Mouse (Mus musculus): ENCODE measurements around the gene Zfp276.
A peak's percentile ranks its signal among the peaks of the same experiment; 100 is the strongest.
"Not testable (repeated sequence)": the region's sequence is repeated elsewhere in the genome, so short reads cannot be mapped to it uniquely, and the experiment has no call there.

The Zfp276 gene

GRCm38 (mm10) chr8:123254099-123254885 is at the start of gene Zfp276, which contains the start of gene Vps9d1:
Gene Zfp276, plus strand, starts transcription at chr8:123254195.
Gene Vps9d1, minus strand, starts transcription at chr8:123254348.
- DNase-seq (ENCODE audit: low read depth): peak; percentile 91

GRCm38 (mm10) chr8:123211876-123212275 is 42.1 kb upstream of the Zfp276 start:
- DNase-seq (ENCODE audit: low read depth): no peak

GRCm38 (mm10) chr8:123212321-123213117 is 41.5 kb upstream of the Zfp276 start, which contains the start of the genes Chmp1a and Spata33:
Gene Chmp1a, minus strand, starts transcription at chr8:123212763.
Gene Spata33, plus strand, starts transcription at chr8:123212832.
- DNase-seq (ENCODE audit: low read depth): peak; percentile 98

GRCm38 (mm10) chr8:123213118-123213772 is 40.8 kb upstream of the Zfp276 start:
- no peak for DNase-seq (ENCODE audit: low read depth)

GRCm38 (mm10) chr8:123215430-123215829 is 38.6 kb upstream of the Zfp276 start:
- DNase-seq (ENCODE audit: low read depth): no peak

GRCm38 (mm10) chr8:123220917-123221316 is 33.1 kb upstream of the Zfp276 start:
- peak; percentile 91 for DNase-seq (ENCODE audit: low read depth)

- DNase-seq (ENCODE audit: low read depth): peak; percentile 95
These were observed 29.4 kb upstream of the Zfp276 start, which contains the start of gene Cdk10 for GRCm38 (mm10) chr8:123224278-123225266. Gene Cdk10, plus strand, starts transcription at chr8:123224842.

- no peak for DNase-seq (ENCODE audit: low read depth)
These were observed 25.6 kb upstream of the Zfp276 start for GRCm38 (mm10) chr8:123228416-123228815.

GRCm38 (mm10) chr8:123230326-123230725 is 23.7 kb upstream of the Zfp276 start:
- DNase-seq (ENCODE audit: low read depth): not testable (repeated sequence)

GRCm38 (mm10) chr8:123231742-123232141 is 22.3 kb upstream of the Zfp276 start:
- peak; percentile 38 for DNase-seq (ENCODE audit: low read depth)

GRCm38 (mm10) chr8:123232553-123232952 is 21.4 kb upstream of the Zfp276 start:
- no peak for DNase-seq (ENCODE audit: low read depth)

GRCm38 (mm10) chr8:123233300-123233699 is 20.7 kb upstream of the Zfp276 start:
- no peak for DNase-seq (ENCODE audit: low read depth)

- DNase-seq (ENCODE audit: low read depth): no peak
These were observed 20.2 kb upstream of the Zfp276 start for GRCm38 (mm10) chr8:123233760-123234159.

- DNase-seq (ENCODE audit: low read depth): peak; percentile 30
These were observed 19.0 kb upstream of the Zfp276 start for GRCm38 (mm10) chr8:123234918-123235519.

- peak; percentile 88 for DNase-seq (ENCODE audit: low read depth)
These were observed 18.2 kb upstream of the Zfp276 start, which contains the start of gene Spata2l for GRCm38 (mm10) chr8:123235520-123236497. Gene Spata2l, minus strand, starts transcription at chr8:123236233.

GRCm38 (mm10) chr8:123239398-123239797 is 14.6 kb upstream of the Zfp276 start:
- DNase-seq (ENCODE audit: low read depth): no peak

GRCm38 (mm10) chr8:123242107-123242923 is 11.7 kb upstream of the Zfp276 start:
- no peak for DNase-seq (ENCODE audit: low read depth)

- DNase-seq (ENCODE audit: low read depth): peak; percentile 17
These were observed 10.9 kb upstream of the Zfp276 start for GRCm38 (mm10) chr8:123243053-123243452.
